Mouse (Mus musculus) hindbrain, embryonic 14.5 days (tissue): Measurements from ENCODE around the gene Krt31. TPM values are rescaled to one million over a fixed set of nuclear protein-coding genes. Genes with fewer than 3 reads are reported as not detected.

Source experiments
- ATAC-seq: fragments of 200-750 bp; cut with Nextera tagmentation; 2 replicates; pipeline ENCODE4 v1.8.0; 2017; ENCODE audit warnings: moderate number of reproducible peaks, mild to moderate bottlenecking, moderate TSS enrichment, moderate library complexity; ENCODE audit not compliant: low FRiP score
- DNase-seq: peaks from one replicate; pipeline ENCODE4 v3.0.0-alpha.2; 2015; ENCODE audit warnings: low spot score
- H3K27ac ChIP-seq: fragments of 300-500 bp; sonication (generic); 2 replicates; pipeline ENCODE4 v1.5.1; 2014; ENCODE audit warnings: mild to moderate bottlenecking, moderate library complexity
- H3K27me3 ChIP-seq: fragments of 300-500 bp; sonication (generic); 2 replicates; pipeline ENCODE4 v1.6.1; 2014; ENCODE audit warnings: mild to moderate bottlenecking, low read length, mixed read lengths; ENCODE audit not compliant: control insufficient read depth, insufficient read depth
- H3K36me3 ChIP-seq: fragments of 300-500 bp; sonication (generic); replicated peaks from 2 replicates; pipeline ENCODE4 v1.6.1; 2014; ENCODE audit not compliant: control insufficient read depth, insufficient read depth
- H3K4me1 ChIP-seq: fragments of 300-500 bp; sonication (generic); replicated peaks from 2 replicates; pipeline ENCODE4 v1.6.1; 2014; ENCODE audit warnings: antibody characterized with exemption, low read length, mixed read lengths; ENCODE audit not compliant: control insufficient read depth, insufficient read depth
- H3K4me2 ChIP-seq: fragments of 300-500 bp; sonication (generic); replicated peaks from 2 replicates; pipeline ENCODE4 v1.6.1; 2014; ENCODE audit warnings: mild to moderate bottlenecking, moderate library complexity
- H3K4me3 ChIP-seq: fragments of 300-500 bp; sonication (generic); replicated peaks from 2 replicates; pipeline ENCODE4 v1.5.1; 2014; ENCODE audit warnings: mild to moderate bottlenecking, low read length
- H3K9ac ChIP-seq: fragments of 300-500 bp; sonication (generic); 2 replicates; pipeline ENCODE4 v1.6.1; 2014
- H3K9me3 ChIP-seq: fragments of 300-500 bp; sonication (generic); 2 replicates; pipeline ENCODE4 v1.6.1; 2016; ENCODE audit warnings: low read length; ENCODE audit not compliant: control insufficient read depth
- WGBS: fragments of 180-500 bp; shearing (Covaris S2); extraction: QIAGEN DNeasy Blood & Tissue Kit; methylation state at CpG from one replicate; pipeline ENCODE4 v1.1.7; 2014; 5-methylcytosine and 5-hydroxymethylcytosine counted together
- polyA plus RNA-seq: library from polyadenylated mRNA; unstranded; fragments of >200 nt; fragmentation: Nextera tagmentation; extraction: Ambion mirVana; gene quantifications from 2 replicates; pipeline ENCODE4 v1.2.1, GENCODE M21; 2014

Gene Krt31
- polyA plus RNA-seq, 1 experiment from 2014 or later, result not detected

- ATAC-seq, result no peak
- WGBS, result 83% methylated on average over 5 of the region's 5 CpGs
Measured at GRCm38 (mm10) chr11:100010682-100011081, 39.7 kb downstream of the Krt31 start.

GRCm38 (mm10) chr11:100008336-100008735 lies 42.0 kb downstream of the Krt31 start:
- no peak for ATAC-seq
- WGBS, result 87% methylated on average over 5 of the region's 5 CpGs
- Histone ChIP-seq H3K27ac (no peak overlapping the region), H3K36me3 (no peaks in the 10 kb centered on the region), H3K9me3 (no peaks in the 10 kb centered on the region), H3K4me1 (no peaks in the 10 kb centered on the region), H3K27me3 (no peaks in the 10 kb centered on the region), H3K4me3 (no peak overlapping the region), H3K9ac (no peak overlapping the region), H3K4me2 (no peak overlapping the region)
- DNase-seq, result no peak

More at GRCm38 (mm10) chr11:100010682-100011081, 39.7 kb downstream of the Krt31 start:
- H3K9me3 ChIP-seq, result no peaks in the 10 kb centered on the region
- no peak overlapping the region for H3K27ac ChIP-seq
- no peaks in the 10 kb centered on the region for H3K36me3 ChIP-seq
- no peak overlapping the region for H3K9ac ChIP-seq
- no peaks in the 10 kb centered on the region for H3K4me1 ChIP-seq
- no peak overlapping the region for H3K4me2 ChIP-seq
- H3K4me3 ChIP-seq, result no peak overlapping the region
- H3K27me3 ChIP-seq, result no peaks in the 10 kb centered on the region
- no peak for DNase-seq

DNA sequence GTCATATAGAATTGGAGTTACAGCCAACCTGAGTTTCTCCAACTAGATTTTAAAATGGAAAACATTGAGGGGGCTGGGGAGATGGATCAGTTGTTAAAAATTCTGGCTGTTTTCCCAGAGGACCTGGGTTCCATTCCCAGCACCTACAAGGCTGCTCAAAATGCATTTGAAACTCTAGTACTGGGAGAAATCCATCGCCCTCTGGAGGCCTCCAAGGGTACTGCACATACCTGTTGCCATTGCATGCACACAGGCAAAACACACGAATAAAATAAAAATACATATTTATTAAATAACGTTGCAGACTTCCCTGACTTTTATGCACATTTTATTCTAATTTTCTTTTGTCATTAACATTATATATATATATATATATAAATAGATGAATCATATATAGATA lies 43.7 kb downstream of the Krt31 start:
- no peak overlapping the region for H3K4me2 ChIP-seq
- WGBS, result 54% methylated on average over 3 of the region's 3 CpGs

DNA sequence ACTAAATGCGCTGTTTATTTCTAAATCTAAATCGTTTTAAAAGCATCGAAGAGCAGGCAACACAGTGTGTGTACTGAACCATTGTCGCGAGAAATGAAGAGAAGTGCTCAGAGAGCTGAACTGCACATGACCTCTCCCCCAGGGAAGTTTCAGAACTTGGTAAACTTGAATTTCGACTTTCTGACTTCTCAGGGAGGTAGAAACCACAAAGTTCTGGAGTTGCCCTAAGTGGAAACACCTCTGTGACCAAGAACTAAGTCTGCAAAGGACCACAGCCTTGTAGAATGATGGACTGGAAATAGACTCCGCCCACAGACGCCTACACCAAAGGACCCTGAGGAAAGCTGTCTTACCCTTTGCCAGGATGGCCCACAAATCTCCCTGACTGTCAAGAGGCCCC lies 44.4 kb downstream of the Krt31 start:
- Histone ChIP-seq H3K9ac (no peak overlapping the region), H3K4me2 (no peak overlapping the region), H3K9me3 (0 out of 2 replicates have a peak, but pooled peaks cover 5% of the 10 kb centered on the region), H3K36me3 (no peaks in the 10 kb centered on the region), H3K27ac (no peak overlapping the region), H3K27me3 (no peaks in the 10 kb centered on the region), H3K4me3 (no peak overlapping the region), H3K4me1 (no peaks in the 10 kb centered on the region)
- 91% methylated on average over 8 of the region's 8 CpGs for WGBS
- ATAC-seq, result no peak
- no peak for DNase-seq

More for the DNA sequence above, 43.7 kb downstream of the Krt31 start:
- no peak for DNase-seq
- H3K36me3 ChIP-seq, result no peaks in the 10 kb centered on the region
- no peak overlapping the region for H3K27ac ChIP-seq
- H3K9ac ChIP-seq, result no peak overlapping the region
- no peak overlapping the region for H3K4me3 ChIP-seq
- no peaks in the 10 kb centered on the region for H3K4me1 ChIP-seq
- no peaks in the 10 kb centered on the region for H3K27me3 ChIP-seq
- H3K9me3 ChIP-seq, result 0 out of 2 replicates have a peak, but pooled peaks cover 2% of the 10 kb centered on the region
- no peak for ATAC-seq

DNA sequence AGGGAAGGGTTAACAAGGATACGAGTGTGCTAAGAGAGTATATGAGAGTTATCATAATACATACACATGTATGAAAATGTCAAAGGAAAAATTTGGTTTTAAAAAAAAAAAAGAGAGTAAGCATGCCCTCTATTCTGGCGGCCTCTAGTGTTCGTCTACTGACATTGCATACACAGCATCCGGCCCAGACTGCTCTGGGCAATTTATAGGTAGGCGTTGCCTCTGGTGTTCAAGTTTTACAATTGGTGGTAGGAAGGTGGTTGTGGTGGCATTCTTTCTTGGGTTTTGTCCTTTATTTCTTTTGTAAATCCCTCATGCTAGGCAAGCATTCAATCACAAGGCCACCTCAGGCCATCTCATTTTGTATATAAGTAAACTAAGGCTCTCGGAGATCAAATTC lies 45.5 kb downstream of the Krt31 start:
- no peak overlapping the region for H3K4me3 ChIP-seq
- H3K27ac ChIP-seq, result no peak overlapping the region
- H3K36me3 ChIP-seq, result no peaks in the 10 kb centered on the region
- H3K4me1 ChIP-seq, result no peaks in the 10 kb centered on the region
- 28% methylated on average over 6 of the region's 6 CpGs for WGBS
- H3K9me3 ChIP-seq, result 0 out of 2 replicates have a peak, but pooled peaks cover 5% of the 10 kb centered on the region
- no peak overlapping the region for H3K4me2 ChIP-seq
- ATAC-seq (no peak), DNase-seq (peak; percentile 67)
- H3K9ac ChIP-seq, result no peak overlapping the region
- no peaks in the 10 kb centered on the region for H3K27me3 ChIP-seq

- no peak overlapping the region for H3K4me2 ChIP-seq
- no peak for DNase-seq
- 90% methylated on average over 7 of the region's 7 CpGs for WGBS
- H3K27ac ChIP-seq, result no peak overlapping the region
- ATAC-seq, result no peak
- no peaks in the 10 kb centered on the region for H3K36me3 ChIP-seq
- 0 out of 2 replicates have a peak, but pooled peaks cover under 1% of the 10 kb centered on the region for H3K4me1 ChIP-seq
- no peak overlapping the region for H3K9ac ChIP-seq
- no peak overlapping the region for H3K4me3 ChIP-seq
- H3K9me3 ChIP-seq, result 0 out of 2 replicates have a peak, but pooled peaks cover 5% of the 10 kb centered on the region
- H3K27me3 ChIP-seq, result no peaks in the 10 kb centered on the region
Measured at GRCm38 (mm10) chr11:99999091-99999490, 51.3 kb downstream of the Krt31 start.

Other genes starting within 250 kb of the Krt31 start
- not detected in 2 replicates for gene Gm11554, start 246.1 kb downstream of the Krt31 start, polyA plus RNA-seq
- gene Krtap4-13, start 240.7 kb downstream of the Krt31 start, polyA plus RNA-seq, result not detected in 2 replicates
- not detected in 2 replicates for gene Gm11564, start 234.9 kb downstream of the Krt31 start, polyA plus RNA-seq
- gene 2300003K06Rik, start 212.5 kb downstream of the Krt31 start, polyA plus RNA-seq, result not detected in 2 replicates
- gene Krtap4-16, start 198.9 kb downstream of the Krt31 start, polyA plus RNA-seq, result not detected in 2 replicates
- gene Gm11568, start 192.6 kb downstream of the Krt31 start, polyA plus RNA-seq, result not detected in 2 replicates
- not detected in 2 replicates for gene Gm11559, start 186.1 kb downstream of the Krt31 start, polyA plus RNA-seq
- not detected in 2 replicates for gene Krtap9-1, start 177.2 kb downstream of the Krt31 start, polyA plus RNA-seq
- gene Gm11567, start 171.4 kb downstream of the Krt31 start, polyA plus RNA-seq, result not detected in 2 replicates
- not detected in 2 replicates for gene Krtap31-1, start 142.6 kb downstream of the Krt31 start, polyA plus RNA-seq
- gene Gm11565, start 135.8 kb downstream of the Krt31 start, polyA plus RNA-seq, result not detected in 2 replicates
- gene Krtap31-2, start 114.3 kb downstream of the Krt31 start, polyA plus RNA-seq, result not detected in 2 replicates
- not detected in 2 replicates for gene Krtap9-5, start 102.1 kb downstream of the Krt31 start, polyA plus RNA-seq
- not detected in 2 replicates for gene Krtap29-1, start 71.5 kb downstream of the Krt31 start, polyA plus RNA-seq
- gene Krtap16-1, start 64.0 kb downstream of the Krt31 start, polyA plus RNA-seq, result 0.16 and 0.29 TPM in 2 replicates
- gene Krtap17-1, start 56.6 kb downstream of the Krt31 start, polyA plus RNA-seq, result 0.86 and 1.5 TPM in 2 replicates
- not detected in 2 replicates for gene Krt33a, start 34.3 kb downstream of the Krt31 start, polyA plus RNA-seq
- 0.13 TPM in 1 of 2 replicates, not detected in the other for gene Krt33b, start 20.7 kb downstream of the Krt31 start, polyA plus RNA-seq
- gene Krt34, start 9.0 kb downstream of the Krt31 start, polyA plus RNA-seq, result not detected in 2 replicates
- not detected in 2 replicates for gene Krt32, start 37.7 kb upstream of the Krt31 start, polyA plus RNA-seq
- not detected in 2 replicates for gene Krt35, start 45.7 kb upstream of the Krt31 start, polyA plus RNA-seq
- gene Krt36, start 55.1 kb upstream of the Krt31 start, polyA plus RNA-seq, result not detected in 2 replicates
- gene Krt13, start 71.0 kb upstream of the Krt31 start, polyA plus RNA-seq, result not detected in 2 replicates
- gene Krt15, start 85.4 kb upstream of the Krt31 start, polyA plus RNA-seq, result 0.15 and 0.16 TPM in 2 replicates
- 0.87 and 0.90 TPM in 2 replicates for gene Krt19, start 98.1 kb upstream of the Krt31 start, polyA plus RNA-seq
- not detected in 2 replicates for gene Krt9, start 142.7 kb upstream of the Krt31 start, polyA plus RNA-seq
- gene Krt14, start 157.0 kb upstream of the Krt31 start, polyA plus RNA-seq, result 0.23 TPM in 1 of 2 replicates, not detected in the other
- gene Krt16, start 198.4 kb upstream of the Krt31 start, polyA plus RNA-seq, result not detected in 2 replicates
- gene Krt17, start 210.5 kb upstream of the Krt31 start, polyA plus RNA-seq, result 0.13 and 0.16 TPM in 2 replicates
- gene Krt42, start 219.3 kb upstream of the Krt31 start, polyA plus RNA-seq, result not detected in 2 replicates